Mouse (Mus musculus): ENCODE measurements around the gene Slc25a33. TPM values are rescaled to one million over a fixed set of nuclear protein-coding genes. Genes with fewer than 3 reads are reported as not detected.
"Not testable (repeated sequence)": the region's sequence is repeated elsewhere in the genome, so short reads cannot be mapped to it uniquely, and the experiment has no call there.

The Slc25a33 gene
- polyA plus RNA-seq, 1 experiment from 2014 or later = 12.1 TPM

DNA sequence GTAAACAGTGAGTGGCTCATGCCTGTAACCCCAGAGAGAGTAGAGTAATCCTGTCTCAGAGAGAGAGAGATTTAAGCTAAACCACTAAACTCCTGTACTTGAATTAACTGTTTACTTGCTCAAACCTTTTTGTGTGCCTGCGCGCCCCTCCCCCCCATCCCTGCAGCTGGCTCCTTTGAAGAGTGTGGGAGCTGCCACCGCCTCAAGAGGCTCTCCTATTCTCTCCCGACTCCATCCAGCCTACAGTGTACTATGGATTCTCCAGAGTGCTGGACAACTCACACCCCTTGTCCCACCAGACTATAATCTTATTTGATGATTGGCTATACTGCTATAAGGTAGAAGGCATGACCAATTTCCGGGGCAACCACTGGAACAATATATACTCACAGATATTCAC lies 23.4 kb downstream of the Slc25a33 start:
- no peak overlapping the region for H3K9ac ChIP-seq
- 0 out of 2 replicates have a peak overlapping the region, but pooled peaks have one; percentile 19 for H3K27ac ChIP-seq
- peaks cover 3% of the 10 kb centered on the region for H3K27me3 ChIP-seq
- H3K4me3 ChIP-seq (replicated peaks) = no peak overlapping the region
- 29% methylated on average over 5 of the region's 5 CpGs for WGBS
- H3K36me3 ChIP-seq (replicated peaks) = 0 out of 2 replicates have a peak, but pooled peaks cover 7% of the 10 kb centered on the region
- 0 out of 2 replicates have a peak, but pooled peaks have one; percentile 53 for ATAC-seq (ENCODE audit: low FRiP score)
- no peaks in the 10 kb centered on the region for H3K9me3 ChIP-seq
- peaks cover 26% of the 10 kb centered on the region for H3K4me1 ChIP-seq
- no peak overlapping the region for H3K4me2 ChIP-seq

DNA sequence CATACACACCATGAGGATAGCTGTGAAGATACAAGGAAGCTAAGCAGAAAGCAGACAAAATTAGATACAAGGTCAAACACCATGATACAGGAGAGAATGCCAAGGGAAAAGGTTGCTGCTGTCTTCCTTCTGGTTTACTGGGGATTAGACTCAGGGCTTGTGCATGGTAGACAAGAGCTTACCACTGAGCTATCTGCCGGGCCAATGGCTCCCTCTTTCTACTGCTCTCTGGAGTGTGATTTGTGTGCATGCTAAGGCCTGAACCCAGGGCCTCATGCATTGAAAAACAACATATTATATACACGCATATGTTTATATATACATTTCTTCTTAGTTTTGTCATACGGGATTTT lies 24.4 kb downstream of the Slc25a33 start:
- not testable (repeated sequence) for H3K4me3 ChIP-seq (replicated peaks); H3K9me3 ChIP-seq; H3K27ac ChIP-seq; H3K9ac ChIP-seq; H3K4me2 ChIP-seq; H3K27me3 ChIP-seq; ATAC-seq (ENCODE audit: low FRiP score)
- peaks cover 26% of the 10 kb centered on the region for H3K4me1 ChIP-seq
- 93% methylated on average over 3 of the region's 3 CpGs for WGBS
- H3K36me3 ChIP-seq (replicated peaks) = peaks cover 11% of the 10 kb centered on the region; the same call in 1 of the 2 replicates

DNA sequence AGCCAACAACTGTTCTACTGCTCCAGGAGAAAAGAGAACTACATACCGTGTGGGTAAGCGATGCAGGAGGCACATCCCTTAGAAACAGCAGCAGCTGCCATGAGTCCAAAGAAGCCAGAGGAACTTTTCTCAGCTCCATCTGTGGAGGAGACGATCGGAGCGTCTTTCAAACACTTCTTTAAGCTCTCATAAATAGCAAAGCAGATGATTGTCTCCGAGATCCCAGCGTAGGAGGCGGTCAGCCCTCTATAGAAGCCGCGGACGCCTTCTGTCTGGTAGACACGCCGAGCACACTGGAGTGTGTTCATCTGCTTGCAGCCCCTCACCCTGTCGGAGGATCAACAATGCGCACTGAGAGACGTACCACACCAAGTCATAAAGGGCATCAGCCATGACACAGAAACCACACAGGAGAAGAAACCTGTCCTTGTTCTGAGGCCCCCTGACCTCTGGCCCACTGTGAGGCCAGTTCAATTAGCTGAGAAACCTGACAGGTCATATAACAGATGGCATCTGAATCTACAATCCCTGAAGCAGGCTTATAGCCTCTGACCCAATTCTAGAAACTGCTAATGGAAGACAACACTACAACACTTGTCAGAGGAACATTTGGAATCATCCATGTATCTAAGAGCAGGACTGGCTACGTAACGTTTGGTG lies 24.9 kb downstream of the Slc25a33 start:
- H3K9ac ChIP-seq = no peak overlapping the region
- no peak for ATAC-seq (ENCODE audit: low FRiP score)
- no peak overlapping the region for H3K4me2 ChIP-seq
- no peak overlapping the region for H3K4me3 ChIP-seq (replicated peaks)
- H3K27ac ChIP-seq = no peak overlapping the region
- no peaks in the 10 kb centered on the region for H3K9me3 ChIP-seq
- H3K27me3 ChIP-seq = peaks cover 3% of the 10 kb centered on the region
- H3K4me1 ChIP-seq = peaks cover 26% of the 10 kb centered on the region
- 92% methylated on average over 18 of the region's 18 CpGs for WGBS
- H3K36me3 ChIP-seq (replicated peaks) = peaks cover 11% of the 10 kb centered on the region; the same call in 1 of the 2 replicates

DNA sequence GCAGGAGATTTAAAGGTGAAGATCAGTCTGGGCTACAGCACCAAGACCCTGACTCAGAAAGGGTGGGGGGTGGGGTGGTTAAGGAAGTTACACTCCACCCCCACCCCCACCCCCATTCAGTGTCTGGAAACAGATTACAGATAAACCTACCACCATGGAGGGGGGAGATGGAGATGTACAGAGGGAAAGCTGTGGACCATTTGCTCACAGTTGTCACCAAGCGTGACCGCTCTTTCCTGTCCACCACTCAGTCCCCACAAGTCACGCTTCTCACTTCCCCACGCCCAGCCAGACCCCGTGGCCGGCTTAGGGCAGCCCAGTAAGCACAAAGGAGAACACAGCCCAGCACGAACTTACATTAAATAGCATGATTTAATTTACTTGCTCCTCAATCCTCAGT lies 30.0 kb downstream of the Slc25a33 start:
- Histone ChIP-seq H3K27ac (no peak overlapping the region), H3K27me3 (no peaks in the 10 kb centered on the region), H3K9me3 (no peaks in the 10 kb centered on the region), H3K4me1 (no peaks in the 10 kb centered on the region), H3K9ac (no peak overlapping the region), H3K36me3 (replicated peaks) (peaks cover 19% of the 10 kb centered on the region), H3K4me2 (no peak overlapping the region), H3K4me3 (replicated peaks) (no peak overlapping the region)
- no peak for ATAC-seq (ENCODE audit: low FRiP score)
- 90% methylated on average over 7 of the region's 7 CpGs for WGBS

DNA sequence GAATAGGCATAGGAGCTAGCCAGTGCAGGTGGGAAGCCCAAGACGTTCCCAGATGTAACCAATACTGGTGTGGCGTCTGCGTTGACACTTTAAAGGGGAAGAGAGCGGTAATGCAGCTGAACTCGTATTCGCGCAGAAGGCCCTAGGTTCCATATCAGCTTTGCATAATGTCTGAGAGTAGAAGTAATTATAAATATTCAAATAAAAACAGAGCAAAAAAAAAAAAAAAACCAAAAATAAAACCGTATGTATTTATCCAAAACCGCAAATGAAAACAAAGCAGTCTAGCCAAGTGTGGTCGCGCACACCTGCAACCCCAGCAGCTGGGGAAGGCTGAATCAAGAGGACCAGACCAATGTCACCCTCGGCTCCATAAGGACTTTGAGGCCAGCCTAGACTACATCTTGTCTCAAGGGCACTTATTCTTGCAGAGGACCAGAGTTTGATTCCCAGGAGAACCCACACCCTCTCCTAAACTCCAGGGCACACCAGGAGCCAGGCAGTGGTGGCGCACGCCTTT lies 32.0 kb downstream of the Slc25a33 start:
- Histone ChIP-seq H3K36me3 (replicated peaks) (peaks cover 13% of the 10 kb centered on the region), H3K27me3 (no peaks in the 10 kb centered on the region), H3K4me1 (peaks cover 4% of the 10 kb centered on the region), H3K4me2 (no peak overlapping the region), H3K4me3 (replicated peaks) (no peak overlapping the region), H3K9ac (no peak overlapping the region), H3K9me3 (no peaks in the 10 kb centered on the region), H3K27ac (no peak overlapping the region)
- no peak for ATAC-seq (ENCODE audit: low FRiP score)
- WGBS = 96% methylated on average over 14 of the region's 14 CpGs

DNA sequence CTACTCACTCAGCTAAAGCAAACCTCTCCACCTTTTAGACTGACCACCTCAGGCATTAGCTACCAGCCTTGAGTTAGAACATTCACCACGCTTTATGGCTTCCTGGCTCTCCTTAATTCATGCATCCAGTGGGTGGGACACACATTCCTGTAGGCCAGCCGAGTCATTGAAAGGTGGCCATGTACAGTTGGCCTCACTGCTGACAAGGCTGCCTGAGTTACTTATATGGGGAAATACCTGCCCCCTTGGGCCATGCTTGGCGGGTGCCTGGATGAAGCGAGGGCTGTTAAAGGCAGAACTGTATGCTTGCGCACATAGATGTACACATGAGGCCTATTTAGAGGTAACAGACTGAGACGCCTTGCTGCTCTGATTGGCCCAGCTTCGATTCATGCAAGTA lies 33.8 kb downstream of the Slc25a33 start:
- no peak for ATAC-seq (ENCODE audit: low FRiP score)
- no peak overlapping the region for H3K27ac ChIP-seq

DNA sequence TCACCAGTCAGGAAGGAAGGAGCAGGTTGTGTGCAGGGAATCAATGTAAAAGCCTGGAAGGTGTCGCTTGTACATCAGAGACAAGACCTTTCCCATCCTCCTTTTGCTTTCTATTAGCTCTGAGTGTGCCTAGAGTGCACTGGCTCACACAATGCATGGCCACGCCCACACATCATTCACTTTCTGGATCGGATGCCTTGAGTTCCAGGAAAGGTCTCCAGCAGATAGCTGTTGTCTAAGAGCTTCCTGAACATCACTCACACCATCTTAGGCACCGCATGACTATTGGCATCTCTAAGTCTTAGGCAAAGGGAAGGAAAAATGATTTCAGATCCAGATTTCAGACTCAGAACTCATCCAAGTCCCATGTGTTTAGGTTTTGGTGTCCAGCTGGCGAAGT lies 34.6 kb downstream of the Slc25a33 start:
- H3K27me3 ChIP-seq = no peaks in the 10 kb centered on the region
- no peak overlapping the region for H3K4me3 ChIP-seq (replicated peaks)
- H3K9ac ChIP-seq = no peak overlapping the region
- no peak for ATAC-seq (ENCODE audit: low FRiP score)
- no peak overlapping the region for H3K27ac ChIP-seq
- peaks cover 30% of the 10 kb centered on the region for H3K4me1 ChIP-seq
- H3K4me2 ChIP-seq = no peak overlapping the region
- H3K9me3 ChIP-seq = no peaks in the 10 kb centered on the region
- 82% methylated on average over 5 of the region's 5 CpGs for WGBS
- peaks cover 11% of the 10 kb centered on the region for H3K36me3 ChIP-seq (replicated peaks)

More for the DNA sequence above, 33.8 kb downstream of the Slc25a33 start:
- Histone ChIP-seq H3K4me1 (peaks cover 22% of the 10 kb centered on the region), H3K4me2 (no peak overlapping the region), H3K36me3 (replicated peaks) (peaks cover 12% of the 10 kb centered on the region), H3K27me3 (no peaks in the 10 kb centered on the region), H3K4me3 (replicated peaks) (no peak overlapping the region), H3K9ac (no peak overlapping the region), H3K9me3 (no peaks in the 10 kb centered on the region)
- WGBS = 87% methylated on average over 7 of the region's 7 CpGs

DNA sequence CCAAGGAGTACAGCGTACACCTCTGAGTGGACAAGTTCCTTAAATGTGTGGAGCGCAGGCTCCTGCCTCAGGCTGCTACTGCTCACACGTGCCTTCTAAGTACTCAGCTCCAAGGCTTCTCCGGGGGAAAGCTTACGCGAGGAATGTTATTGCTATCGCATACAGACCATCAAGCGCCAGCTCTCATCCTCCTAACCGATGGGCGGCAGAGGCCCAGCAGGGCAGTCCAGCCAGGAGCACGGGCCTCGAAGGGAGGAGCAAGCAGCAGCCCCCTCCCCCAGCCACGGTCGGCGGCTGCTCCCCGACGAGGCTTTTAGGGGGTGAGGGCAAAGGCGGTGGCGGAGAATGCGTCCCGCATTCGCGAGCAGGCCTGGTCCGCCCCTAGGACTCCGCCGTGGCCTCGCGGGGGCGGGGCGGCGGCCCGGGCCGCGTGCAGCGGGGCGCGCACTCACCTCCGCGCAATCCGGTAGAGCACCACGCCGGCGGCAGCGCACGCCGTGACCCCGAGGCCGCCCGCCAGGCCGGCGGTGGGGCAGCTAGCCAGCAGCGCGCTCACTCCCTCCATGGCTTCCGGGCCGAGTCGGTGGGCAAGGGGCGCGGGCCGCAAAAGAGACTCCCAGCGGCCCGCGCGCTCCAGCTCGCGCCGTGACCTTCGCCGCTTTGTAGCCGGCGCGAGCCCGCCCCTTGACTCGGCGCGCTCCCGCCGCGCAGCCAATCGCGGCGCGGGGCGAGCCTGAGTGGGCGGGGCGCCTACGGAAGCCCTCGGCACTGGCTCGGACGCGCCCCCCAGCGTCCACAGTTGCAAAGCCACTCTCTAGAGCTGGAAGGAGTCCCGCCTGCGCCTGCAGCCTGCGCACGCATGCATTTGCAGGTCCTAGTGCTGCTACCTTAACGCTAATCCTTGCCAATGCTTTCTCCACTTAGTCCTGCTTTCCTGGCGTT lies 36.4 kb downstream of the Slc25a33 start, which contains the start of gene Tmem201:
TSS of gene Tmem201 (minus strand) at position 662 of the 942 bp plus-strand sequence.
- peak within 1 kb of the TSS; percentile 62 for H3K4me3 ChIP-seq (replicated peaks)
- H3K4me1 ChIP-seq = peaks cover 48% of the 10 kb centered on the region
- no peaks in the 10 kb centered on the region for H3K9me3 ChIP-seq
- peak; percentile 93 for ATAC-seq (ENCODE audit: low FRiP score)
- H3K27ac ChIP-seq = peak within 1 kb of the TSS; percentile 79
- peak within 1 kb of the TSS; percentile 83 for H3K9ac ChIP-seq
- WGBS = under 1% methylated on average over 77 of the region's 97 CpGs
- peak within 1 kb of the TSS; percentile 94 for H3K4me2 ChIP-seq
- peaks cover 3% of the 10 kb centered on the region; the same call in 1 of the 2 replicates for H3K36me3 ChIP-seq (replicated peaks)
- no peaks in the 10 kb centered on the region for H3K27me3 ChIP-seq

DNA sequence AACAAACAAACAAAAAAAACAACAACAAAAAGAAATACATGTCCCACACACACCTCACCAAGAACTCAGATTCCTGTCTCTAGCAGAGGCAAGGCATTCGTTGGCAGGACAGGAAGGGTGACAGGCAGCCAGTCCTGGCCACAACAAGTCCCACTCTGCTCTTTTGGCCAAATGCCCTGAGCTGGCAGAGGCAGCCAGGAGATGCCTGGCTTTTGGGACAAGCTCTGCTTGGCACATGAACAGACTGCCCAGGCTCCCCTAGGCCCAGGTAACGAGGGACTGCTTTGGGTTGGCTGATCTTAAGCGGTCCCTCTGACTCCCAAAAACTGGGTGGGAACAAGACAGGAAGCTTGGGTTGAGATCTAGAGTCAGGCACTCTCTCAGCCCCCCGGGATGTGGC lies 37.5 kb downstream of the Slc25a33 start:
- H3K9ac ChIP-seq = peak overlapping the region; percentile 83
- ATAC-seq (ENCODE audit: low FRiP score) = no peak
- peak overlapping the region; percentile 94 for H3K4me2 ChIP-seq
- H3K4me3 ChIP-seq (replicated peaks) = peak overlapping the region; percentile 62
- no peaks in the 10 kb centered on the region for H3K27me3 ChIP-seq
- WGBS = 49% methylated on average over 4 of the region's 4 CpGs
- no peak overlapping the region for H3K27ac ChIP-seq
- H3K9me3 ChIP-seq = no peaks in the 10 kb centered on the region
- H3K4me1 ChIP-seq = peaks cover 52% of the 10 kb centered on the region
- peaks cover 6% of the 10 kb centered on the region for H3K36me3 ChIP-seq (replicated peaks)

DNA sequence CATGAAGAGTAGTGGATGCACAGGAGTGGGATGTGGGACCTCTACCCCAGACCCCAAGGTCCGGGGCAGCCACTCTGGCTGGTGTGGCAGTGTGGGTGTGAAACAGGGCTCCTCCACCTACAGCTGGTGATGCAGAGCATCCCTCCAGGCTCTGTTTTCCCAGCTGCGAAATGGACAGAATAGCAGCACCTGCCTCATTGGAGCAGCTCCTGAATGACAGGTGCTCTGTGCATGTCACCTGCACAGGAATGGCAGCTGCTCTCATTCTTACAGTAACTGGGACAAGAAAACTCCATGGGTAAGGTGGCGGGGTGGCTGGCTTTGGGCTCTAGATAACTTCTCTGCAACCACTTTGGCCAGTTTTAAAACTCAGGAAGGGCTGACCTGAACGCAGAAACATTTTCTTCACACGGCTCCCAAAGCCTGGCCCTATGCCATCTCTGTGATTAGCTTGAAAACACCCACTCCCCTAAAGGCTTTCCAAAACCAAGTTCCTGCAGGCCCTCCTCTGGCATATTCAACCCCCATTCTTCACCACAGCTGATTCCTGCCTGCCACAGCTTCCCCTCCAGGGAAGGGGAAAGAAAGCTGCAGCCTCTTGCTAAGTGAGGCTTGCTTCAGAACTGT lies 38.3 kb downstream of the Slc25a33 start:
- H3K4me1 ChIP-seq = peaks cover 56% of the 10 kb centered on the region
- peaks cover 15% of the 10 kb centered on the region for H3K36me3 ChIP-seq (replicated peaks)
- ATAC-seq (ENCODE audit: low FRiP score) = no peak
- H3K27me3 ChIP-seq = no peaks in the 10 kb centered on the region
- WGBS = 88% methylated on average over 5 of the region's 5 CpGs
- peak overlapping the region; percentile 9; the same call in 1 of the 2 replicates for H3K9ac ChIP-seq
- H3K4me2 ChIP-seq = peak overlapping the region; percentile 94
- H3K4me3 ChIP-seq (replicated peaks) = no peak overlapping the region
- no peaks in the 10 kb centered on the region for H3K9me3 ChIP-seq
- no peak overlapping the region for H3K27ac ChIP-seq

DNA sequence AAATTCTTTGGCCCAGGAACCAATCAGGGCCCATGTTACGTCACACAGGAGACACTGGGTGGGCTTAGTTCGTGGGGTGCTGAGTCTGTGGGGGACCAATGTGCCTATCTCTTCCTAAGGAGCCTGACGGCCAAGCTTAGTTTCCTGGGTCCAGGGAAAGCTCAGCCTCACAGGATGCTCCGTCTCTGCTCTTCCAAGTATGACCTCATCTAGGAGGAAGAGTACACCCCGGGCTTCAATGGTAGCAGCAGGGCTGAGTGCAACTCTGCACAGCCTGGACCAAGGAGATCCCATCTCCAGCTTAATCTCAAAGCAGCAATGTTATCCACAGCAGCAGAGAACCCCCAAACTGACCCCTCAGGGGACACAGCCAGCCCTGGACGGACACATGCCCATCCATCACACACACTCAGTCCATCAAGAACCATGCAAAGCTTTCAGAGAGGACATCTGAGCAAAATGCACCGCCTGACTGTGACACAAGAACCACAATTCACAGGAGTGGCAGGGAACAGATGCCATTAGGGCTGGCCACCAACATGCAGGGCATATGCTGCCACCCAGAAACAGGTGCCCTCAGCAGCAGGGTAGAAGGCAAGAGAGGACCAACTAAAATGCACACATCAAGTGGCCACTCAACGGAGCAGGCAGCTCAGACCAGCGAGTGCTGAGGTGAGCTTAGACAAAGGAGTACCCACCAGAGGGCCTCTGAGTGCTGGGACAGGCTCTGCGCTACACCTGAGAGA lies 39.2 kb downstream of the Slc25a33 start:
- H3K9ac ChIP-seq = peak overlapping the region; percentile 9; the same call in 1 of the 2 replicates
- WGBS = 85% methylated on average over 10 of the region's 10 CpGs
- no peak for ATAC-seq (ENCODE audit: low FRiP score)

More for the DNA sequence above, 39.2 kb downstream of the Slc25a33 start:
- Histone ChIP-seq H3K4me3 (replicated peaks) (no peak overlapping the region), H3K36me3 (replicated peaks) (peaks cover 22% of the 10 kb centered on the region), H3K27ac (0 out of 2 replicates have a peak overlapping the region, but pooled peaks have one; percentile 80), H3K4me2 (peak overlapping the region; percentile 19), H3K9me3 (no peaks in the 10 kb centered on the region), H3K4me1 (peaks cover 56% of the 10 kb centered on the region), H3K27me3 (no peaks in the 10 kb centered on the region)

Data from forebrain, embryonic 12.5 days (tissue).